Mouse (Mus musculus) lung, embryonic 14.5 days (tissue): ENCODE measurements around the gene 1700067K01Rik. TPM values are rescaled to one million over a fixed set of nuclear protein-coding genes. Genes with fewer than 3 reads are reported as not detected.

Source experiments
- ATAC-seq: fragments of 200-750 bp; cut with Nextera tagmentation; 2 replicates; pipeline ENCODE4 v1.8.0; 2017; ENCODE audit warnings: mild to moderate bottlenecking, moderate TSS enrichment, moderate library complexity; ENCODE audit not compliant: insufficient read depth
- DNase-seq: peaks from one replicate; pipeline ENCODE4 v3.0.0-alpha.2; 2015
- H3K27ac ChIP-seq: fragments of 300-500 bp; sonication (generic); 2 replicates; pipeline ENCODE4 v1.5.1; 2014; ENCODE audit warnings: low read depth, mild to moderate bottlenecking, moderate library complexity
- H3K27me3 ChIP-seq: fragments of 300-500 bp; sonication (generic); 2 replicates; pipeline ENCODE4 v1.6.1; 2014; ENCODE audit warnings: low read length, control low read depth; ENCODE audit not compliant: insufficient read depth
- H3K36me3 ChIP-seq: fragments of 300-500 bp; sonication (generic); 2 replicates; pipeline ENCODE4 v1.6.1; 2014; ENCODE audit warnings: control low read depth; ENCODE audit not compliant: insufficient read depth
- H3K4me1 ChIP-seq: fragments of 300-500 bp; sonication (generic); 2 replicates; pipeline ENCODE4 v1.6.1; 2014; ENCODE audit warnings: antibody characterized with exemption, control low read depth; ENCODE audit not compliant: insufficient read depth
- H3K4me2 ChIP-seq: fragments of 300-500 bp; sonication (generic); 2 replicates; pipeline ENCODE4 v1.6.1; 2014; ENCODE audit warnings: mild to moderate bottlenecking
- H3K4me3 ChIP-seq: fragments of 300-500 bp; sonication (generic); 2 replicates; pipeline ENCODE4 v1.5.1; 2014; ENCODE audit warnings: low read depth, low read length
- H3K9ac ChIP-seq: fragments of 300-500 bp; sonication (generic); 2 replicates; pipeline ENCODE4 v1.6.1; 2014
- H3K9me3 ChIP-seq: fragments of 300-500 bp; sonication (generic); 2 replicates; pipeline ENCODE4 v1.6.1; 2016; ENCODE audit warnings: low read depth, low read length, control low read depth
- CTCF ChIP-seq: IDR thresholded peaks from 2 replicates; pipeline ENCODE4 v1.5.1; 2016; ENCODE audit warnings: antibody characterized with exemption, low read depth
- WGBS: fragments of 180-500 bp; shearing (Covaris S2); extraction: QIAGEN DNeasy Blood & Tissue Kit; methylation state at CpG from one replicate; pipeline ENCODE4 v1.1.7; 2014; 5-methylcytosine and 5-hydroxymethylcytosine counted together
- polyA plus RNA-seq: library from polyadenylated mRNA; unstranded; fragments of >200 nt; fragmentation: Nextera tagmentation; extraction: Ambion mirVana; gene quantifications from 2 replicates; pipeline ENCODE4 v1.2.1, GENCODE M21; 2014

Gene 1700067K01Rik
- polyA plus RNA-seq, 1 experiment from 2014 or later, result 1.5 TPM

GRCm38 (mm10) chr8:83976101-83976630 is 25.1 kb upstream of the 1700067K01Rik start:
- DNase-seq (no peak), ATAC-seq (no peak)
- Histone ChIP-seq H3K27me3 (no peaks in the 10 kb centered on the region), H3K9ac (no peak overlapping the region), H3K27ac (no peak overlapping the region), H3K4me2 (no peak overlapping the region), H3K9me3 (no peaks in the 10 kb centered on the region), H3K4me1 (peaks cover 9% of the 10 kb centered on the region; the same call in 1 of the 2 replicates), H3K4me3 (no peak overlapping the region), H3K36me3 (peaks cover 25% of the 10 kb centered on the region)
- WGBS, result 78% methylated on average over 4 of the region's 4 CpGs
- peak; percentile 35 for TF ChIP-seq CTCF

GRCm38 (mm10) chr8:83976779-83977350 is 24.4 kb upstream of the 1700067K01Rik start:
- DNase-seq (no peak), ATAC-seq (no peak)
- Histone ChIP-seq H3K27ac (no peak overlapping the region), H3K4me1 (peaks cover 9% of the 10 kb centered on the region; the same call in 1 of the 2 replicates), H3K4me3 (no peak overlapping the region), H3K9me3 (no peaks in the 10 kb centered on the region), H3K9ac (no peak overlapping the region), H3K27me3 (no peaks in the 10 kb centered on the region), H3K4me2 (no peak overlapping the region), H3K36me3 (peaks cover 32% of the 10 kb centered on the region)
- TF ChIP-seq CTCF, result peak; percentile 14; the same call in 1 of the 2 replicates
- WGBS, result 84% methylated on average over 5 of the region's 5 CpGs

GRCm38 (mm10) chr8:83977646-83978045 is 23.7 kb upstream of the 1700067K01Rik start:
- Histone ChIP-seq H3K27ac (no peak overlapping the region), H3K4me3 (no peak overlapping the region), H3K27me3 (no peaks in the 10 kb centered on the region), H3K36me3 (peaks cover 40% of the 10 kb centered on the region), H3K9me3 (no peaks in the 10 kb centered on the region), H3K4me2 (0 out of 2 replicates have a peak overlapping the region, but pooled peaks have one; percentile 18), H3K9ac (0 out of 2 replicates have a peak overlapping the region, but pooled peaks have one; percentile 23), H3K4me1 (peaks cover 9% of the 10 kb centered on the region; the same call in 1 of the 2 replicates)
- peak; percentile 41 for DNase-seq
- 49% methylated on average over 6 of the region's 6 CpGs for WGBS
- TF ChIP-seq CTCF, result no peak
- no peak for ATAC-seq

GRCm38 (mm10) chr8:83978200-83978599 is 23.1 kb upstream of the 1700067K01Rik start:
- Histone ChIP-seq H3K4me1 (peaks cover 9% of the 10 kb centered on the region; the same call in 1 of the 2 replicates), H3K9ac (peak overlapping the region; percentile 23; the same call in 1 of the 2 replicates), H3K27me3 (no peaks in the 10 kb centered on the region), H3K4me2 (no peak overlapping the region), H3K9me3 (no peaks in the 10 kb centered on the region), H3K27ac (no peak overlapping the region), H3K4me3 (no peak overlapping the region), H3K36me3 (peaks cover 45% of the 10 kb centered on the region)
- no peak for TF ChIP-seq CTCF
- ATAC-seq (no peak), DNase-seq (no peak)
- WGBS, result 69% methylated on average over 9 of the region's 9 CpGs

GRCm38 (mm10) chr8:83980250-83980649 is 21.1 kb upstream of the 1700067K01Rik start:
- Histone ChIP-seq H3K4me1 (peaks cover 9% of the 10 kb centered on the region; the same call in 1 of the 2 replicates), H3K27ac (no peak overlapping the region)

GRCm38 (mm10) chr8:83980845-83981244 is 20.5 kb upstream of the 1700067K01Rik start:
- no peak for TF ChIP-seq CTCF
- Histone ChIP-seq H3K9ac (no peak overlapping the region), H3K27ac (no peak overlapping the region), H3K4me1 (peaks cover 9% of the 10 kb centered on the region; the same call in 1 of the 2 replicates), H3K36me3 (peaks cover 68% of the 10 kb centered on the region), H3K4me2 (no peak overlapping the region), H3K27me3 (no peaks in the 10 kb centered on the region), H3K4me3 (no peak overlapping the region), H3K9me3 (no peaks in the 10 kb centered on the region)
- DNase-seq, result no peak
- WGBS, result 81% methylated on average over 8 of the region's 8 CpGs
- ATAC-seq, result no peak

More at GRCm38 (mm10) chr8:83980250-83980649, 21.1 kb upstream of the 1700067K01Rik start:
- TF ChIP-seq CTCF, result no peak
- Histone ChIP-seq H3K4me3 (no peak overlapping the region), H3K9ac (no peak overlapping the region), H3K9me3 (no peaks in the 10 kb centered on the region), H3K27me3 (no peaks in the 10 kb centered on the region), H3K36me3 (peaks cover 64% of the 10 kb centered on the region), H3K4me2 (no peak overlapping the region)
- WGBS, result 82% methylated on average over 1 of the region's 1 CpGs
- ATAC-seq (no peak; the same call in 1 of the 2 replicates), DNase-seq (no peak)

DNA sequence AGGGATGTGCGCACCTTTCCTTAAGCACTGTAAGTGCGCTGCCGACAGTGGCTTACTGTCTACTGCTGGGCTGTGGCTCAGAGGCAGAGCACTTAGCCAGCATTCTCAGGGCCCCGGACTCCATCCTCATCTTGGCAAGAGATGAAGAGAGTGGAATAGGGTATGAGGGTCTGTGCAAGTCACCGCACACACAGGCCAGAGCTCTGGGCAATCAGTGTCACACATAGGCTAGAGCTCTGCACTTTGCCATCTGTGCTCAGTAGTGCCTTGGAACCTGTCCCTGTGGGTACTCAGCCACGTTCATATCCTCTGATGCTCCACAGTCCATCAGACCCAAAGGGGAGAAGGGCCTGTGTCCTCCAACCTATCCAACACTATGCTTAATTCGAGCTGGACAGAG is 19.8 kb upstream of the 1700067K01Rik start:
- DNase-seq (no peak), ATAC-seq (no peak)
- no peak for TF ChIP-seq CTCF
- WGBS, result 95% methylated on average over 7 of the region's 7 CpGs
- H3K9me3 ChIP-seq, result no peaks in the 10 kb centered on the region
- no peak overlapping the region for H3K4me2 ChIP-seq
- H3K4me1 ChIP-seq, result peaks cover 9% of the 10 kb centered on the region; the same call in 1 of the 2 replicates
- H3K4me3 ChIP-seq, result no peak overlapping the region
- H3K27ac ChIP-seq, result no peak overlapping the region
- H3K36me3 ChIP-seq, result peaks cover 75% of the 10 kb centered on the region
- H3K9ac ChIP-seq, result no peak overlapping the region
- no peaks in the 10 kb centered on the region for H3K27me3 ChIP-seq
